Mouse (Mus musculus) myocyte (in vitro differentiated cells): ENCODE data around the gene Nisch.

Source experiments
- CEBPB ChIP-seq: IDR thresholded peaks from 2 replicates; pipeline ENCODE4 v1.6.1; 2011; ENCODE audit warnings: mild to moderate bottlenecking, moderate library complexity; ENCODE audit not compliant: poor library complexity, insufficient read depth, severe bottlenecking
- E2F4 ChIP-seq: IDR thresholded peaks from one replicate; pipeline ENCODE4 v1.6.1; 2011; ENCODE audit warnings: mild to moderate bottlenecking, control low read depth, moderate library complexity; ENCODE audit not compliant: insufficient read depth
- MAX ChIP-seq: IDR thresholded peaks from one replicate; pipeline ENCODE4 v1.6.1; 2011; ENCODE audit warnings: low read depth, mild to moderate bottlenecking, control low read depth
- MYOD1 ChIP-seq, 3 experiments: IDR thresholded peaks; one replicate each; pipeline ENCODE4 v1.6.1; 2011; ENCODE audit warnings: control low read depth in 2 of 3, low read depth in 2 of 3, mild to moderate bottlenecking in 2 of 3, moderate library complexity in 1 of 3; ENCODE audit not compliant: insufficient read length in 2 of 3, control insufficient read depth in 1 of 3
- MYOG ChIP-seq, 3 experiments: IDR thresholded peaks; one replicate each; pipeline ENCODE4 v1.6.1; 2011; ENCODE audit warnings: control low read depth in 2 of 3, low read depth in 2 of 3, mild to moderate bottlenecking in 2 of 3; ENCODE audit not compliant: insufficient read length in 2 of 3, control insufficient read depth in 1 of 3, insufficient read depth in 1 of 3
- POLR2A ChIP-seq: IDR thresholded peaks from one replicate; pipeline ENCODE4 v1.6.1; 2011; ENCODE audit warnings: low read depth, mild to moderate bottlenecking, control low read depth, moderate library complexity; ENCODE audit not compliant: insufficient read length
- SRF ChIP-seq: IDR thresholded peaks from one replicate; pipeline ENCODE4 v1.6.1; 2011; ENCODE audit warnings: low read depth; ENCODE audit not compliant: control insufficient read depth, insufficient read length
- TCF12 ChIP-seq: IDR thresholded peaks from one replicate; pipeline ENCODE4 v1.6.1; 2011; ENCODE audit warnings: mild to moderate bottlenecking, control low read depth; ENCODE audit not compliant: poor library complexity, insufficient read depth, severe bottlenecking
- USF1 ChIP-seq: IDR thresholded peaks from one replicate; pipeline ENCODE4 v1.6.1; 2011; ENCODE audit warnings: low read depth, mild to moderate bottlenecking, control low read depth, moderate library complexity

DNA sequence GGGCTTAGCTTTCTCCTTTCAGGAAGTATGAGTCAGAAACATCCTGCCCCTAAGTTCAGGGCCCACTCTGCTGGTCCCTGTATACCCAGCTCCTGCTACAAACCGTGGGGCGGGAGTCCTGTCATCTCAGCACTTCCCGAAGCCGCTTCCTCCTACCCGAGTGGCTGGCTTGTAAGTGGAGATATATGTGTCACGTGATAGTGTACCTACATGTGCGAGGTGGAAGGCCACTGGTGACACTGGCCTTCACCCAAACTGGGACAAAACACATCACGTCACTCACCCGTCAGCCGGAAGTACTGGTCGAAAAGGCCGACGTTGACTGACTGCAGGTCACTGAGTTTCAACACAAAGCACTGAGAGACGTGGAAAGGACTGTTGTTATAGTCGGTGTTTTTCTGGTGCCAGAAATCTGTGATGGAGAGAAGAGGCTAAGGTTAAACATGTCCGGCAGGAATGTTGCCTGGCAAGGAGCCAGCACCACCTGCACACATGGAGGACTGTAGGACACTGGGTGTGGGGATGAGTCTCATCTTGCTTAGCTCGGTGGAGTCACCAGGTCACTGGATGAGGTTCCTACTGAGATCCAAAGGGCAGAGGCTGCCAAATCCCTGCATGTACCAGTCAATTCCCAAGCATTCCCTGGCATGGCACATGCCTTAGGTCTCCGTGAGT, 43.8 kb downstream of the Nisch start:
- TF ChIP-seq E2F4 (no peak), TCF12 (no peak), CEBPB (no peak), POLR2A (peak; percentile 23), MYOD1 (IDR thresholded peaks at IDR 0.05; ENCODE audit: control insufficient read depth in 1 of 3, insufficient read length in 2 of 3, low read depth in 2 of 3) (no peak), USF1 (no peak), SRF (no peak), MAX (no peak), MYOG (IDR thresholded peaks at IDR 0.05; ENCODE audit: control insufficient read depth in 1 of 3, insufficient read depth in 1 of 3, insufficient read length in 2 of 3, low read depth in 2 of 3) (no peak)
